Mouse (Mus musculus) embryonic stem cell, embryonic (primary cell): ENCODE measurements around the gene 4930519G04Rik.

ENCODE experiments used
- CTCF ChIA-PET, 4 experiments: fragments of 300-600 bp in 2 of 4; fragments of 350-600 bp in 2 of 4; sonication (Branson Sonifier 250); formaldehyde crosslinking; loops; one replicate each; lab custom pipeline; 2022; ENCODE audit warnings: inconsistent platforms in 2 of 4; lab: Charles Lee
- POLR2A ChIA-PET, 4 experiments: fragments of 300-600 bp in 2 of 4; fragments of 350-600 bp in 2 of 4; sonication (Branson Sonifier 250); formaldehyde crosslinking; loops; one replicate each; lab custom pipeline; 2022; ENCODE audit warnings: antibody characterized with exemption in 4 of 4, inconsistent platforms in 1 of 4; lab: Charles Lee

4930519G04Rik gene

GRCm38 (mm10) chr5:114876331-114876730 is 22.9 kb downstream of the 4930519G04Rik start:
- ChIA-PET CTCF (interaction anchor here (0.6 to 2.5 kb wide), 5 partner anchors 10 to 21 kb away, joined by 3 to 7 read pairs (median 6); partner anchors contain the start of genes Gm9936 (in 1 of the 4) and Oasl2 (in 1 of the 4)), POLR2A (interaction anchor here in 3 of 4 experiments (0.5 to 1.4 kb wide), 5 partner anchors 17 to 237 kb away, joined by 3 to 6 read pairs (median 4); partner anchors contain the start of gene Gm9936 (in 1 of the 3))

- POLR2A ChIA-PET = interaction anchor here in 3 of 4 experiments (0.6 to 1.0 kb wide), 4 partner anchors 9 to 223 kb away, joined by 4 to 5 read pairs (median 4); no protein-coding TSS in a partner anchor
- CTCF ChIA-PET = interaction anchor here (0.6 to 2.5 kb wide), 5 partner anchors 18 to 1674 kb away, joined by 3 to 10 read pairs (median 6); partner anchors contain the start of gene Gm9936 (in 1 of the 4)
These were observed 24.0 kb downstream of the 4930519G04Rik start for GRCm38 (mm10) chr5:114877487-114877886.

GRCm38 (mm10) chr5:114879399-114879798 is 25.9 kb downstream of the 4930519G04Rik start:
- POLR2A ChIA-PET = no interaction called here
- CTCF ChIA-PET = interaction anchor here in 1 of 4 experiments (2.1 kb wide), 1 partner anchor 20 kb away, joined by 8 read pairs; the partner anchor contains the start of gene Gm9936

- CTCF ChIA-PET = interaction anchor here in 1 of 4 experiments (1.0 kb wide), 1 partner anchor 23 kb away, joined by 3 read pairs; no protein-coding TSS in a partner anchor
- POLR2A ChIA-PET = interaction anchor here in 1 of 4 experiments (0.6 kb wide), 1 partner anchor 603 kb away, joined by 3 read pairs; no protein-coding TSS in a partner anchor
These were observed 28.9 kb downstream of the 4930519G04Rik start for GRCm38 (mm10) chr5:114882319-114882718.

GRCm38 (mm10) chr5:114883022-114883421 is 29.6 kb downstream of the 4930519G04Rik start:
- ChIA-PET CTCF (interaction anchor here in 2 of 4 experiments (1.0 to 1.4 kb wide), 2 partner anchors 24 kb away, joined by 3 to 4 read pairs; no protein-coding TSS in a partner anchor), POLR2A (interaction anchor here in 1 of 4 experiments (0.7 kb wide), 1 partner anchor 552 kb away, joined by 3 read pairs; no protein-coding TSS in a partner anchor)

GRCm38 (mm10) chr5:114886801-114887200 is 33.3 kb downstream of the 4930519G04Rik start:
- POLR2A ChIA-PET = no interaction called here
- CTCF ChIA-PET = interaction anchor here in 1 of 4 experiments (0.7 kb wide), 1 partner anchor 11 kb away, joined by 6 read pairs; no protein-coding TSS in a partner anchor

- ChIA-PET POLR2A (interaction anchor here in 1 of 4 experiments (1.5 kb wide), 1 partner anchor 9 kb away, joined by 4 read pairs; no protein-coding TSS in a partner anchor), CTCF (no interaction called here)
These were observed 35.5 kb downstream of the 4930519G04Rik start for GRCm38 (mm10) chr5:114888995-114889394.

- ChIA-PET POLR2A (interaction anchor here in 1 of 4 experiments (0.6 kb wide), 1 partner anchor 90 kb away, joined by 3 read pairs; no protein-coding TSS in a partner anchor), CTCF (no interaction called here)
These were observed 42.1 kb downstream of the 4930519G04Rik start for GRCm38 (mm10) chr5:114895542-114895941.

- ChIA-PET POLR2A (interaction anchor here in 3 of 4 experiments (0.7 to 1.5 kb wide), 6 partner anchors 8 to 138 kb away, joined by 3 to 6 read pairs (median 4); no protein-coding TSS in a partner anchor), CTCF (interaction anchor here in 3 of 4 experiments (0.6 to 1.3 kb wide), 5 partner anchors 21 to 892 kb away, joined by 3 to 10 read pairs (median 5); no protein-coding TSS in a partner anchor)
These were observed 43.4 kb downstream of the 4930519G04Rik start, which contains the start of gene Oasl2 for GRCm38 (mm10) chr5:114896688-114897373. Gene Oasl2 (plus strand): TSS chr5:114896936.

- POLR2A ChIA-PET = interaction anchor here (0.7 to 1.5 kb wide), 8 partner anchors 8 to 139 kb away, joined by 3 to 6 read pairs (median 3); no protein-coding TSS in a partner anchor
These were observed 43.9 kb downstream of the 4930519G04Rik start for GRCm38 (mm10) chr5:114897374-114897793.

GRCm38 (mm10) chr5:114898857-114899256 is 45.4 kb downstream of the 4930519G04Rik start:
- ChIA-PET CTCF (interaction anchor here in 3 of 4 experiments (0.5 to 1.7 kb wide), 5 partner anchors 9 to 294 kb away, joined by 3 to 4 read pairs (median 4); no protein-coding TSS in a partner anchor), POLR2A (interaction anchor here in 2 of 4 experiments (0.5 to 1.6 kb wide), 5 partner anchors 9 to 303 kb away, joined by 3 to 6 read pairs (median 3); partner anchors contain the start of gene Gm9936 (in 1 of the 2))

More at GRCm38 (mm10) chr5:114897374-114897793, 43.9 kb downstream of the 4930519G04Rik start:
- CTCF ChIA-PET = interaction anchor here in 3 of 4 experiments (0.6 to 1.3 kb wide), 4 partner anchors 22 to 893 kb away, joined by 3 to 5 read pairs (median 4); no protein-coding TSS in a partner anchor

- POLR2A ChIA-PET = interaction anchor here in 3 of 4 experiments (0.6 to 1.4 kb wide), 8 partner anchors 12 to 311 kb away, joined by 3 to 5 read pairs (median 4); partner anchors contain the start of gene Ankrd13a (in 1 of the 3)
- CTCF ChIA-PET = interaction anchor here (0.5 to 1.6 kb wide), 36 partner anchors 30 to 759 kb away, joined by 3 to 15 read pairs (median 4); partner anchors contain the start of genes 2210016L21Rik (in 2 of the 4), Gltp (in 2 of the 4), Acads (in 1 of the 4) and Gm9936 (in 1 of the 4)
These were observed 48.9 kb downstream of the 4930519G04Rik start for GRCm38 (mm10) chr5:114902413-114902812.

- POLR2A ChIA-PET = interaction anchor here in 3 of 4 experiments (0.6 to 1.6 kb wide), 18 partner anchors 9 to 784 kb away, joined by 3 to 8 read pairs (median 3); partner anchors contain the start of gene 2210016L21Rik (in 1 of the 3)
- CTCF ChIA-PET = interaction anchor here (0.6 to 1.3 kb wide), 11 partner anchors 10 to 1568 kb away, joined by 3 to 7 read pairs (median 3); partner anchors contain the start of genes 2210016L21Rik (in 1 of the 4) and Cabp1 (in 1 of the 4)
These were observed 55.3 kb downstream of the 4930519G04Rik start for GRCm38 (mm10) chr5:114908598-114909305.

GRCm38 (mm10) chr5:114913686-114914085 is 60.2 kb downstream of the 4930519G04Rik start:
- POLR2A ChIA-PET = interaction anchor here in 1 of 4 experiments (1.5 kb wide), 1 partner anchor 28 kb away, joined by 3 read pairs; the partner anchor contains the start of gene 2210016L21Rik
- CTCF ChIA-PET = no interaction called here

- POLR2A ChIA-PET = interaction anchor here in 1 of 4 experiments (0.7 to 1.1 kb wide), 4 partner anchors 10 to 27 kb away, joined by 3 read pairs; partner anchors contain the start of gene 2210016L21Rik
- CTCF ChIA-PET = interaction anchor here in 1 of 4 experiments (0.9 kb wide), 1 partner anchor 64 kb away, joined by 3 read pairs; no protein-coding TSS in a partner anchor
These were observed 61.4 kb downstream of the 4930519G04Rik start for GRCm38 (mm10) chr5:114914855-114915254.

- ChIA-PET CTCF (no interaction called here), POLR2A (no interaction called here)
These were observed 62.4 kb downstream of the 4930519G04Rik start for GRCm38 (mm10) chr5:114915854-114916253.

- CTCF ChIA-PET = interaction anchor here in 2 of 4 experiments (0.7 kb wide), 2 partner anchors 309 to 593 kb away, joined by 3 to 5 read pairs; no protein-coding TSS in a partner anchor
These were observed 63.3 kb downstream of the 4930519G04Rik start for GRCm38 (mm10) chr5:114916777-114917176.

More at GRCm38 (mm10) chr5:114916777-114917176, 63.3 kb downstream of the 4930519G04Rik start:
- POLR2A ChIA-PET = interaction anchor here in 2 of 4 experiments (0.7 kb wide), 2 partner anchors 19 to 666 kb away, joined by 3 to 4 read pairs; no protein-coding TSS in a partner anchor
